Mouse (Mus musculus) midbrain, embryonic 15.5 days (tissue): ENCODE measurements at regions not wholly inside any gene's neighbourhood (a gene's known extent, or its start where the extent isn't known, plus 50 kb on each side); places are given as distances from the start of the nearest gene placed in this dataset.

Experiments
- ATAC-seq: fragments of 200-750 bp; cut with Nextera tagmentation; replicated peaks from 2 replicates; pipeline ENCODE4 v1.8.0; 2017; ENCODE audit warnings: moderate TSS enrichment
- H3K27ac ChIP-seq: fragments of 300-500 bp; sonication (generic); 2 replicates; pipeline ENCODE4 v1.5.1; 2015; ENCODE audit warnings: mild to moderate bottlenecking, inconsistent platforms
- H3K27me3 ChIP-seq: fragments of 300-500 bp; sonication (generic); replicated peaks from 2 replicates; pipeline ENCODE4 v1.6.1; 2015; ENCODE audit warnings: inconsistent platforms
- H3K36me3 ChIP-seq: fragments of 300-500 bp; sonication (generic); replicated peaks from 2 replicates; pipeline ENCODE4 v1.6.1; 2015; ENCODE audit warnings: inconsistent platforms
- H3K4me1 ChIP-seq: fragments of 300-500 bp; sonication (generic); 2 replicates; pipeline ENCODE4 v1.6.1; 2015; ENCODE audit warnings: inconsistent platforms
- H3K4me2 ChIP-seq: fragments of 300-500 bp; sonication (generic); 2 replicates; pipeline ENCODE4 v1.6.1; 2015; ENCODE audit warnings: inconsistent platforms, mild to moderate bottlenecking, moderate library complexity
- H3K4me3 ChIP-seq: fragments of 300-500 bp; sonication (generic); 2 replicates; pipeline ENCODE4 v1.5.1; 2015; ENCODE audit warnings: mild to moderate bottlenecking, inconsistent platforms
- H3K9ac ChIP-seq: fragments of 300-500 bp; sonication (generic); 2 replicates; pipeline ENCODE4 v1.6.1; 2015; ENCODE audit warnings: mild to moderate bottlenecking, inconsistent platforms
- H3K9me3 ChIP-seq: fragments of 300-500 bp; sonication (generic); 2 replicates; pipeline ENCODE4 v1.6.1; 2016; ENCODE audit warnings: inconsistent platforms
- WGBS: fragments of 180-500 bp; shearing (Covaris S2); methylation state at CpG from one replicate; pipeline ENCODE4 v1.1.7; 2015; ENCODE audit warnings: mixed read lengths; 5-methylcytosine and 5-hydroxymethylcytosine counted together

DNA sequence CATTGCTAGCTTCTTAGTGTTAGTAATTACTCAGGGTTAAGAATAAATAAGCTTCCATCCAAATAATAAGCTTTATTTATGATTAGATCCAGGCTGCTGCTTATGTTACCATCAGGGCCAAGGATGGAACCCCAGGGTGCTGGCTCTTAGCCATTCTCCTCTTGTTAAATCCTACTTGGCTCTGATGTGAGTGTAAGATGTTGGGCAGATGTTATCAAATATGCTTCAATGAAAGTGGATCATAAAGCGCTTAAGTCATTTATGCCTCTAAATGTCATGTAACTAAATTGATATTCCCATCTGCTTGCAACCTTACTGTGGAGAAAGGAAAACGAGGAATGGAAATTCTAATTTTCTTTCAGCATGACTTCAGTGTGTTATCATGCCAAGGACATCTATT lies 426.4 kb upstream of the Lrrc4c start:
- Histone ChIP-seq H3K36me3 (no peaks in the 10 kb centered on the region), H3K9ac (no peak overlapping the region), H3K27ac (no peak overlapping the region), H3K27me3 (no peaks in the 10 kb centered on the region), H3K9me3 (no peaks in the 10 kb centered on the region), H3K4me2 (no peak overlapping the region), H3K4me1 (no peaks in the 10 kb centered on the region), H3K4me3 (no peak overlapping the region)
- WGBS = 65% methylated on average over 2 of the region's 2 CpGs
- ATAC-seq = no peak

DNA sequence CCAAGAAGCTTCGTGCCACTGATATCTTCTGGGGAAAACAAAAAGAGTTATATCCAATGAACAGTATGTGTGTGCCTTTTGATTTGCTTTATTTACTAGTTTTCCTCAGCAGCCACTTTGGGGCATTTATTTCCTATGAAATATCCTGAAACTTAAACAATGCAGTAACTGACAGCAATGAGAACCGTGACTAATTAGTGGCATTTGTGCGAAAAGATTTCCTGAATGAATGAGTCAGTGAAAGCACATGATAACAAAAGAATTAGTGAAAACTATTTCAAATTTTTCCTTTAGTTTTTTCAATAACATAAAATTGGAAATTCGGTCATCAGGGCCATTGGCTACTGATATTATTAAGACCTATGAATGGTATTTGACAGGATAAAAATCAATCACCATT lies 412.9 kb upstream of the Lrrc4c start:
- Histone ChIP-seq H3K4me1 (no peaks in the 10 kb centered on the region), H3K27ac (no peak overlapping the region), H3K9ac (no peak overlapping the region), H3K4me3 (no peak overlapping the region), H3K27me3 (no peaks in the 10 kb centered on the region), H3K9me3 (no peaks in the 10 kb centered on the region), H3K4me2 (no peak overlapping the region), H3K36me3 (no peaks in the 10 kb centered on the region)
- WGBS = 50% methylated on average over 4 of the region's 4 CpGs
- ATAC-seq = no peak

DNA sequence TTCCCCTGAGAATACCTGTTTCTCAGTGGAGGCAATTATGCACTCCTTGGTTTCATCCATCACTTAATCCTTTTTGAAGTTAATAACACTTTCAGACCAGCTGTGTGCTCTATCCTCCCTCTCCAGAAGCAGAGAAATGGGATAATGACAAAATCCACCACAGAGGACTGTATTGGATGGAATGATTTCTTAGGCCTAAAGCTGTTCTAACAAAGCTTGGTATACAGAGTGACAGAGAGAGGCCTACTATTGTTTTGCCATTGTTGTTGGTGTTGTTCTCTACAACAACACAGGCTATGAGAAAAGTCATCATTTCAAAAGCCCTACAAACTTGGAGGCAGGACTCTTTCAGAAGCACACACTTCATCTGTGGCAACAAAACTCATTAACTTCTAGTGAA lies 408.2 kb upstream of the Lrrc4c start:
- H3K4me2 ChIP-seq = no peak overlapping the region
- H3K9ac ChIP-seq = no peak overlapping the region
- no peak for ATAC-seq
- H3K27me3 ChIP-seq = no peaks in the 10 kb centered on the region
- no peak overlapping the region for H3K4me3 ChIP-seq
- peaks cover 2% of the 10 kb centered on the region; the same call in 1 of the 2 replicates for H3K4me1 ChIP-seq
- H3K36me3 ChIP-seq = no peaks in the 10 kb centered on the region
- no peak overlapping the region for H3K27ac ChIP-seq
- H3K9me3 ChIP-seq = no peaks in the 10 kb centered on the region

DNA sequence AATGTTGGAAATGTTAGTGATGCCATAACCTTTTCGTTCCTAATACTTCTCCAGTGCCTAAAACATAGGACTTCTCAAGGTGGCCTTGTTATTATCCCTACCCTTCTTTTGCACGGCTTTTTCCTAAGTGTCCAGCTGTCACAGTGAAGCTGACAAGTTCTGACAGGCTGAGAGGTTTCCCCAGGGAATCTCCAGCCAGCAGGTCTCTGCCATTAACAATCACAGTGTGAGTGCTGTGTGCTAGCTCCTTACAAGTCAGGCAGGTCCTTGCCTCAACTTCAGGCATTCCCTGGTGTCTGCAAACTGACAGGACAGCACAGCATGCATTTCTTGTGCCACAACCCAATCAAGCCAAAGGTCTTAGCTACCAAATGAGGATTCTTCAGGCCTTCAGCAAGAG lies 407.8 kb upstream of the Lrrc4c start:
- 22% methylated on average over 2 of the region's 2 CpGs for WGBS
- peak; percentile 50; the same call in 1 of the 2 replicates for ATAC-seq

More for the DNA sequence above, 407.8 kb upstream of the Lrrc4c start:
- Histone ChIP-seq H3K4me3 (no peak overlapping the region), H3K36me3 (no peaks in the 10 kb centered on the region), H3K9me3 (no peaks in the 10 kb centered on the region), H3K4me1 (peaks cover 2% of the 10 kb centered on the region; the same call in 1 of the 2 replicates), H3K27ac (no peak overlapping the region), H3K4me2 (no peak overlapping the region), H3K9ac (no peak overlapping the region), H3K27me3 (no peaks in the 10 kb centered on the region)
